Mouse (Mus musculus) CH12.LX (cell line): Measurements from ENCODE around the gene Olfr1359. TPM values are rescaled to one million over a fixed set of nuclear protein-coding genes. Genes with fewer than 3 reads are reported as not detected.
"Not testable (repeated sequence)": the region's sequence is repeated elsewhere in the genome, so short reads cannot be mapped to it uniquely, and the experiment has no call there.

Experiments
- DNase-seq: peaks from one replicate; pipeline ENCODE4 v3.0.0-alpha.2; 2013; ENCODE audit errors: extremely low read depth
- H3K27ac ChIP-seq: 2 replicates; pipeline ENCODE4 v1.5.1; 2012; ENCODE audit warnings: low read depth, mild to moderate bottlenecking, control low read depth, moderate library complexity; ENCODE audit not compliant: insufficient read depth
- H3K27me3 ChIP-seq: replicated peaks from 2 replicates; pipeline ENCODE3; 2012; ENCODE audit warnings: inconsistent platforms
- H3K36me3 ChIP-seq, 2 experiments: replicated peaks in 1 of 2; 2 replicates each; pipeline versions ENCODE3 to v1.6.1; 2012; ENCODE audit warnings: inconsistent platforms in 1 of 2, low read length in 1 of 2, mild to moderate bottlenecking in 1 of 2, mixed read lengths in 1 of 2, moderate library complexity in 1 of 2; ENCODE audit not compliant: control insufficient read depth in 1 of 2, insufficient read depth in 1 of 2
- H3K4me1 ChIP-seq, 2 experiments: 2 replicates each; pipeline ENCODE4 v1.6.1; 2012; ENCODE audit warnings: inconsistent platforms in 1 of 2, moderate library complexity in 1 of 2; ENCODE audit not compliant: insufficient read depth in 2 of 2, control insufficient read depth in 1 of 2
- H3K4me2 ChIP-seq: 2 replicates; pipeline ENCODE4 v1.6.1; 2012; ENCODE audit warnings: low read depth, mild to moderate bottlenecking, control low read depth; ENCODE audit not compliant: poor library complexity, insufficient read depth, severe bottlenecking
- H3K4me3 ChIP-seq, 3 experiments: fragments of 150-350 bp in 1 of 3; sonication (generic) in 1 of 3; replicated peaks in 1 of 3; 2 replicates each; pipeline versions ENCODE3 to v1.5.1; 2011 to 2012; ENCODE audit warnings: low read depth in 2 of 3, low read length in 2 of 3, mild to moderate bottlenecking in 2 of 3, moderate library complexity in 2 of 3, control low read depth in 1 of 3, improper control_type of control experiment in 1 of 3, inconsistent platforms in 1 of 3, mixed read lengths in 1 of 3; ENCODE audit not compliant: poor library complexity in 1 of 3
- H3K79me2 ChIP-seq: replicated peaks from 2 replicates; pipeline ENCODE4 v1.6.1; 2012; ENCODE audit warnings: mild to moderate bottlenecking, moderate library complexity; ENCODE audit not compliant: control insufficient read depth, poor library complexity, insufficient read depth, severe bottlenecking; ENCODE audit errors: extremely low read depth
- H3K9ac ChIP-seq: 2 replicates; pipeline ENCODE4 v1.6.1; 2012; ENCODE audit warnings: low read depth, mild to moderate bottlenecking, control low read depth, moderate library complexity; ENCODE audit not compliant: insufficient read depth
- H3K9me3 ChIP-seq: replicated peaks from 2 replicates; pipeline ENCODE3; 2012; ENCODE audit warnings: low read length, inconsistent platforms, mixed read lengths
- BHLHE40 ChIP-seq: IDR thresholded peaks from 2 replicates; pipeline ENCODE4 v1.6.1; 2011; ENCODE audit warnings: mild to moderate bottlenecking, low read depth, low read length, improper control_type of control experiment
- CHD1 ChIP-seq: IDR thresholded peaks from 2 replicates; pipeline ENCODE4 v1.6.1; 2012; ENCODE audit warnings: low read depth, low read length, improper control_type of control experiment, inconsistent platforms
- CHD2 ChIP-seq: IDR thresholded peaks from 2 replicates; pipeline ENCODE4 v1.6.1; 2011; ENCODE audit warnings: low read length, improper control_type of control experiment
- E2F4 ChIP-seq: IDR thresholded peaks from 2 replicates; pipeline ENCODE4 v1.6.1; 2011; ENCODE audit warnings: low read depth, low read length, improper control_type of control experiment; ENCODE audit not compliant: insufficient replicate concordance
- ELF1 ChIP-seq: IDR thresholded peaks from 2 replicates; pipeline ENCODE4 v1.6.1; 2014; ENCODE audit warnings: low read depth, mild to moderate bottlenecking, inconsistent platforms, low read length, improper control_type of control experiment
- HCFC1 ChIP-seq: IDR thresholded peaks from 2 replicates; pipeline ENCODE4 v1.6.1; 2012; ENCODE audit warnings: low read depth, mild to moderate bottlenecking, inconsistent platforms, low read length, improper control_type of control experiment
- IRF4 ChIP-seq: IDR thresholded peaks from 2 replicates; pipeline ENCODE4 v1.6.1; 2014; ENCODE audit warnings: low read depth, mild to moderate bottlenecking, inconsistent platforms, low read length, improper control_type of control experiment
- KAT2A ChIP-seq: IDR thresholded peaks from 2 replicates; pipeline ENCODE4 v1.6.1; 2012; ENCODE audit warnings: low read length, improper control_type of control experiment, inconsistent platforms; ENCODE audit not compliant: insufficient replicate concordance
- MAFK ChIP-seq: IDR thresholded peaks from 2 replicates; pipeline ENCODE4 v1.6.1; 2011; ENCODE audit warnings: low read length, improper control_type of control experiment; ENCODE audit not compliant: insufficient replicate concordance
- MAZ ChIP-seq: IDR thresholded peaks from 2 replicates; pipeline ENCODE4 v1.6.1; 2012; ENCODE audit warnings: low read depth, mild to moderate bottlenecking, inconsistent platforms, low read length, improper control_type of control experiment, moderate library complexity
- MEF2A ChIP-seq: IDR thresholded peaks from 2 replicates; pipeline ENCODE4 v1.6.1; 2014; ENCODE audit warnings: low read depth, mild to moderate bottlenecking, inconsistent platforms, low read length, improper control_type of control experiment, borderline replicate concordance
- MXI1 ChIP-seq: IDR thresholded peaks from 2 replicates; pipeline ENCODE4 v1.6.1; 2011; ENCODE audit warnings: mild to moderate bottlenecking, low read depth, low read length, improper control_type of control experiment
- NELFE ChIP-seq: IDR thresholded peaks from 2 replicates; pipeline ENCODE4 v1.6.1; 2011; ENCODE audit warnings: low read depth, low read length, improper control_type of control experiment
- POLR2A ChIP-seq: IDR thresholded peaks from 2 replicates; pipeline ENCODE4 v1.6.1; 2011; ENCODE audit warnings: low read depth, mild to moderate bottlenecking, improper control_type of control experiment, low read length
- RCOR1 ChIP-seq: conservative IDR thresholded peaks from 2 replicates; pipeline ENCODE4 v1.6.1; 2012; ENCODE audit warnings: low read depth, mild to moderate bottlenecking, inconsistent platforms, low read length, improper control_type of control experiment
- SIN3A ChIP-seq: IDR thresholded peaks from 2 replicates; pipeline ENCODE4 v1.6.1; 2012; ENCODE audit warnings: low read length, improper control_type of control experiment, inconsistent platforms
- TBP ChIP-seq: conservative IDR thresholded peaks from 2 replicates; pipeline ENCODE4 v1.6.1; 2011; ENCODE audit warnings: low read depth, low read length, improper control_type of control experiment
- TCF12 ChIP-seq: IDR thresholded peaks from 2 replicates; pipeline ENCODE4 v1.6.1; 2014; ENCODE audit warnings: low read depth, mild to moderate bottlenecking, inconsistent platforms, low read length, improper control_type of control experiment
- UBTF ChIP-seq: IDR thresholded peaks from 2 replicates; pipeline ENCODE4 v1.6.1; 2012; ENCODE audit warnings: low read depth, mild to moderate bottlenecking, inconsistent platforms, low read length, improper control_type of control experiment, moderate library complexity
- ZMIZ1 ChIP-seq: IDR thresholded peaks from 2 replicates; pipeline ENCODE4 v1.6.1; 2012; ENCODE audit warnings: low read depth, mild to moderate bottlenecking, inconsistent platforms, low read length, improper control_type of control experiment
- dilution Hi-C: fragments of 300-500 bp; cut with MboI; formaldehyde crosslinking; loops from 2 replicates; pipeline ENCODE4 v1.14.3; 2020; ENCODE audit warnings: low sequenced_read_pairs; ENCODE audit not compliant: extremely low pct_unique_long_range_greater_than_20kb, extremely low pct_ligation_motif_present
- in situ Hi-C: fragments of 300-500 bp; cut with MboI; formaldehyde crosslinking; loops from 3 replicates; pipeline ENCODE4 v1.14.3; 2019; ENCODE audit warnings: low sequenced_read_pairs, low pct_ligation_motif_present, low pct_unique_long_range_greater_than_20kb, mixed read lengths
- polyA plus RNA-seq: library from polyadenylated mRNA; unstranded; fragments of >175 nt; gene quantifications from 2 replicates; pipeline ENCODE4 v1.2.1, GENCODE M21; 2012; ENCODE audit warnings: low read depth; ENCODE audit not compliant: insufficient read length
- total RNA-seq, 2 experiments: library from RNA; depleted of rRNA; stranded (reverse); fragments of 300-350 nt in 1 of 2; fragments of >200 nt in 1 of 2; gene quantifications; 2 replicates each; pipeline ENCODE4 v1.2.3; 2012 to 2014

The Olfr1359 gene
- total and polyA plus RNA-seq, 3 experiments = not detected

GRCm38 (mm10) chr13:21750159-21751017 lies 52.5 kb downstream of the Olfr1359 start, which contains the start of gene Hist1h4k:
Hist1h4k (minus strand) TSS chr13:21750505.
- H3K79me2 ChIP-seq, H3K36me3 ChIP-seq, H3K9me3 ChIP-seq, dilution Hi-C loops, H3K27me3 ChIP-seq, in situ Hi-C loops: not testable (repeated sequence)
- H3K9ac ChIP-seq = peak within 1 kb of the TSS; percentile 92
- H3K4me2 ChIP-seq = peak within 1 kb of the TSS; percentile 96
- H3K4me1 ChIP-seq = peaks cover 0 to 19% of the 10 kb centered on the region in 2 experiments; a peak in 2 of 4 replicates
- H3K27ac ChIP-seq = peak within 1 kb of the TSS; percentile 93
- DNase-seq = peak; percentile 93
- TF ChIP-seq CHD1 (peak; percentile 86), CHD2 (peak; percentile 82), ZMIZ1 (peak; percentile 100), IRF4 (peak; percentile 64), TBP (peak; percentile 95), MEF2A (peak; percentile 67), MXI1 (peak; percentile 84), RCOR1 (peak; percentile 97), POLR2A (peak; percentile 96), MAZ (0 out of 2 replicates have a peak, but pooled peaks have one; percentile 64), MAFK (peak; percentile 41; the same call in 1 of the 2 replicates), SIN3A (peak; percentile 96), KAT2A (0 out of 2 replicates have a peak, but pooled peaks have one; percentile 64), E2F4 (peak; percentile 91), TCF12 (peak; percentile 92), BHLHE40 (peak; percentile 55), HCFC1 (peak; percentile 82), ELF1 (peak; percentile 46; the same call in 1 of the 2 replicates), NELFE (peak; percentile 99), UBTF (peak; percentile 97)
- peak within 1 kb of the TSS; percentile 53 to 69 (median 55) for H3K4me3 ChIP-seq
